ENCODE assay signal across 15 mouse cellular contexts in the genomic region with DNA sequence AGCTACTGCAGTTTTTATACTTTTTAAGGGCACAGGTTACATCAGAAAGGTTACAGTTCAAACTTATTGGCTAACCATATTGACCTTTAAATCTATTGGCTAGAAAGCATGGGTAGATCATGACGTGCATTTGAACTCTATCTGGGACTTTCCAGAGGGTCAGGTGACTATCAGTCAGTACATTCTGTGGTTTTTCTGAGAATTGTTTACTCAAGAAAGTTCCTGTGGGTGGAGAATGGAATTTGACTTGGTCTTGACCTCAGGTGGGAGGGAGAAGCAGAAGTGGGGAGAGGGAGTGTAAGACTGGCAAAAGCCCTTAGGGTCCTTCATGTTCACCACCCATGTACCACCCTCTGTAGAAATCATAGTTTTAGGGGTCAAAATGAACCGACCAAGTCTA. TPM values are rescaled to one million over a fixed set of nuclear protein-coding genes. Genes with fewer than 3 reads are reported as not detected.
A peak's percentile ranks its signal among the peaks of the same experiment; 100 is the strongest.
DNase-seq lines count a peak whose midpoint lies in the region; ATAC-seq and TF ChIP-seq lines count a peak whose summit lies in the region.
"Had no signal": no experiment of that assay in that cellular context is flagged by ENCODE, and none has a peak within 500 bp of the region (broad histone marks: within the 10 kb centered on the region; RNA-seq: fewer than 3 reads in every experiment).

No protein-coding gene starts in this region.

- TF ChIP-seq EP300 in MEL (IDR thresholded peaks at IDR 0.05; ENCODE audit: low read depth in 1 of 2, low read length in 2 of 2): peak in 1 of 2 experiments; percentile 38; a peak in 2 of 4 replicates

- peaks cover 21% of the 10 kb centered on the region for H3K9me3 ChIP-seq in liver, embryonic 13.5 days (replicated peaks)
- H3K9me3 ChIP-seq in liver, embryonic 12.5 days (replicated peaks): peaks cover 13% of the 10 kb centered on the region; the same call in 1 of the 2 replicates
- no peaks in the 10 kb centered on the region for H3K9me3 ChIP-seq in MEL (replicated peaks; ENCODE audit: insufficient read depth, low read length)
- peaks cover 36% of the 10 kb centered on the region for H3K9me3 ChIP-seq in megakaryocyte, embryonic 14.5 days
- H3K9me3 ChIP-seq in heart, embryonic 12.5 days (replicated peaks): peaks cover 19% of the 10 kb centered on the region
- H3K9me3 ChIP-seq: forebrain, embryonic 15.5 days; midbrain, embryonic 12.5 days had no signal

- H3K27ac ChIP-seq in liver, embryonic 13.5 days: 0 out of 2 replicates have a peak overlapping the region, but pooled peaks have one; percentile 23
- H3K27ac ChIP-seq in liver, embryonic 12.5 days: no peak overlapping the region
- peak overlapping the region; percentile 64 for H3K27ac ChIP-seq in MEL (ENCODE audit: control insufficient read depth, low read depth, low read length)
- no peak overlapping the region for H3K27ac ChIP-seq in heart, embryonic 12.5 days (ENCODE audit: poor library complexity, severe bottlenecking)
- H3K27ac ChIP-seq: forebrain, embryonic 15.5 days; layer of hippocampus, adult 2 months; midbrain, embryonic 12.5 days had no signal

- H3K4me1 ChIP-seq in liver, embryonic 13.5 days (replicated peaks): peaks cover 38% of the 10 kb centered on the region
- H3K4me1 ChIP-seq in liver, embryonic 12.5 days: peaks cover 43% of the 10 kb centered on the region
- peaks cover 9 to 19% of the 10 kb centered on the region in 2 experiments for H3K4me1 ChIP-seq in MEL (ENCODE audit: control insufficient read depth in 1 of 2, insufficient read depth in 2 of 2, low read length in 2 of 2)
- peaks cover 51% of the 10 kb centered on the region for H3K4me1 ChIP-seq in megakaryocyte, embryonic 14.5 days
- H3K4me1 ChIP-seq in heart, embryonic 12.5 days (replicated peaks): peaks cover 17% of the 10 kb centered on the region

- no peak for TF ChIP-seq CTCF in MEL (IDR thresholded peaks at IDR 0.05 in 2 of 3, conservative IDR thresholded peaks at IDR 0.05 in 1 of 3; ENCODE audit: control insufficient read depth in 1 of 3, insufficient read depth in 1 of 3, low read depth in 2 of 3, low read length in 3 of 3, poor library complexity in 1 of 3, severe bottlenecking in 1 of 3)

- TF ChIP-seq POLR2A in MEL (IDR thresholded peaks at IDR 0.05; ENCODE audit: control insufficient read depth in 1 of 2, insufficient read depth in 1 of 2, low read depth in 1 of 2, low read length in 2 of 2, poor library complexity in 1 of 2): no peak

- peaks cover 22% of the 10 kb centered on the region for H3K36me3 ChIP-seq in liver, embryonic 13.5 days
- peaks cover 29% of the 10 kb centered on the region for H3K36me3 ChIP-seq in liver, embryonic 12.5 days
- peaks cover 0 to 37% of the 10 kb centered on the region in 2 experiments; a peak in 2 of 4 replicates for H3K36me3 ChIP-seq in MEL (ENCODE audit: control insufficient read depth in 1 of 2, insufficient read depth in 2 of 2, low read length in 2 of 2)
- H3K36me3 ChIP-seq in megakaryocyte, embryonic 14.5 days (replicated peaks; ENCODE audit: low read length): peaks cover 71% of the 10 kb centered on the region
- H3K36me3 ChIP-seq in heart, embryonic 12.5 days: peaks cover 9% of the 10 kb centered on the region

- WGBS in liver, embryonic 13.5 days (ENCODE audit: insufficient replicate concordance): 27% methylated on average over 2 of the region's 2 CpGs
- 42% methylated on average over 2 of the region's 2 CpGs for WGBS in liver, embryonic 12.5 days (ENCODE audit: insufficient replicate concordance)
- WGBS in heart, embryonic 12.5 days: 70% methylated on average over 2 of the region's 2 CpGs

- DNase-seq in liver, embryonic 13.5 days: no peak
- DNase-seq in A20 (ENCODE audit: low read depth, low spot score) (peak; percentile 42), MEL (ENCODE audit: low read depth, low spot score) (peak; percentile 30)
- no peak for DNase-seq in cerebellum, adult 11-12 months
- no peak for DNase-seq in frontal cortex, postnatal 25 days (ENCODE audit: low spot score in 2 of 2)
- DNase-seq: cerebellum, adult 8-10 months; gastrocnemius, postnatal 10 days; heart, postnatal 4 days; lung, adult 18-20 months had no signal

- no peak for ATAC-seq in liver, embryonic 13.5 days (ENCODE audit: low read depth)
- ATAC-seq in liver, embryonic 12.5 days: no peak
- ATAC-seq in heart, embryonic 12.5 days (ENCODE audit: insufficient number of reproducible peaks, low FRiP score): no peak
- ATAC-seq: forebrain, embryonic 15.5 days had no signal

- H3K4me2 ChIP-seq in liver, embryonic 13.5 days: no peak overlapping the region
- no peak overlapping the region for H3K4me2 ChIP-seq in liver, embryonic 12.5 days
- H3K4me2 ChIP-seq in heart, embryonic 12.5 days: no peak overlapping the region
- H3K4me2 ChIP-seq: forebrain, embryonic 15.5 days; midbrain, embryonic 12.5 days had no signal

- peaks cover 8% of the 10 kb centered on the region for H3K79me2 ChIP-seq in MEL (ENCODE audit: control insufficient read depth, insufficient read depth, low read length, poor library complexity)

- no peaks in the 10 kb centered on the region for H3K27me3 ChIP-seq in liver, embryonic 13.5 days
- no peaks in the 10 kb centered on the region for H3K27me3 ChIP-seq in liver, embryonic 12.5 days (replicated peaks)
- H3K27me3 ChIP-seq in MEL (ENCODE audit: control insufficient read depth in 1 of 2, insufficient read depth in 2 of 2, low read length in 2 of 2): no peaks in the 10 kb centered on the region
- H3K27me3 ChIP-seq in megakaryocyte, embryonic 14.5 days (replicated peaks): no peaks in the 10 kb centered on the region
- no peaks in the 10 kb centered on the region for H3K27me3 ChIP-seq in heart, embryonic 12.5 days (replicated peaks)
- H3K27me3 ChIP-seq: forebrain, embryonic 15.5 days; midbrain, embryonic 12.5 days had no signal

- no peak overlapping the region for H3K9ac ChIP-seq in liver, embryonic 13.5 days
- no peak overlapping the region for H3K9ac ChIP-seq in liver, embryonic 12.5 days
- no peak overlapping the region for H3K9ac ChIP-seq in MEL (ENCODE audit: control insufficient read depth, low read depth, low read length, poor library complexity, severe bottlenecking)
- H3K9ac ChIP-seq in heart, embryonic 12.5 days: no peak overlapping the region
- H3K9ac ChIP-seq: forebrain, embryonic 15.5 days; midbrain, embryonic 12.5 days had no signal

- no peak overlapping the region for H3K4me3 ChIP-seq in liver, embryonic 13.5 days (replicated peaks)
- H3K4me3 ChIP-seq in liver, embryonic 12.5 days: no peak overlapping the region
- no peak overlapping the region for H3K4me3 ChIP-seq in MEL (ENCODE audit: control insufficient read depth in 1 of 2, insufficient read depth in 1 of 2, low read depth in 2 of 2, low read length in 2 of 2)
- H3K4me3 ChIP-seq in megakaryocyte, embryonic 14.5 days (replicated peaks): peak overlapping the region; percentile 93
- no peak overlapping the region for H3K4me3 ChIP-seq in heart, embryonic 12.5 days
- H3K4me3 ChIP-seq: forebrain, embryonic 15.5 days; layer of hippocampus, adult 2 months; midbrain, embryonic 12.5 days had no signal

- no peak for TF ChIP-seq RAD21 in MEL (IDR thresholded peaks at IDR 0.05; ENCODE audit: low read depth, low read length)

TF ChIP-seq in MEL, 35 proteins besides CTCF, POLR2A, EP300 and RAD21:
- TF ChIP-seq CHD2 (IDR thresholded peaks at IDR 0.05; ENCODE audit: low read length) (no peak), TAL1 (IDR thresholded peaks at IDR 0.05; ENCODE audit: low read length) (peak; percentile 72), GATA1 (IDR thresholded peaks at IDR 0.05; ENCODE audit: low read depth, low read length) (no peak), USF1 (IDR thresholded peaks at IDR 0.05; ENCODE audit: low read depth, low read length) (peak; percentile 51; the same call in 1 of the 2 replicates), ZC3H11A (IDR thresholded peaks at IDR 0.05; ENCODE audit: low read depth, low read length) (no peak), MAZ (IDR thresholded peaks at IDR 0.05; ENCODE audit: low read depth, low read length) (no peak), POLR2AphosphoS2 (IDR thresholded peaks at IDR 0.05; ENCODE audit: low read length) (no peak), SMC3 (IDR thresholded peaks at IDR 0.05; ENCODE audit: low read depth, low read length) (no peak), MXI1 (IDR thresholded peaks at IDR 0.05; ENCODE audit: low read depth, low read length) (no peak), BHLHE40 (IDR thresholded peaks at IDR 0.05; ENCODE audit: borderline replicate concordance, low read depth, low read length) (no peak)

RNA-seq across cellular contexts. Expression of gene Resf1, which starts 1.4 kb away (rescaled TPM):
- 24.6 and 32.0 TPM in 2 replicates for polyA plus RNA-seq in liver, embryonic 13.5 days (2015; fragmentation: Nextera tagmentation; extraction: Ambion mirVana)
- 34.5 and 35.0 TPM in 2 replicates for polyA plus RNA-seq in liver, embryonic 12.5 days (2016; fragmentation: Nextera tagmentation; extraction: Ambion mirVana)
- total RNA-seq in MEL (2012; rRNA removed): 12.8 and 12.9 TPM in 2 replicates
- 100 to 1,000 TPM in 1 of 2 experiments, 10 to 100 TPM in 1; 20.4 to 103 TPM for polyA plus RNA-seq in MEL (2012; ENCODE audit: insufficient read depth in 1 of 2, insufficient read length in 2 of 2, low read depth in 1 of 2, low replicate concordance in 2 of 2, missing spikeins in 1 of 2)
- 0.39 and 3.8 TPM in 2 replicates for polyA plus RNA-seq in megakaryocyte, embryonic 14.5 days (2012; ENCODE audit: insufficient read depth, low replicate concordance)
- polyA plus RNA-seq in heart, embryonic 12.5 days (2016; fragmentation: Nextera tagmentation; extraction: Ambion mirVana): 30.6 and 33.3 TPM in 2 replicates

Comparison
In these comparisons a context has a peak if more than half of its experiments do, and no peak if none do; other contexts are left out.
1. H3K27ac ChIP-seq: peak in liver, embryonic 13.5 days (single experiment) and MEL (single experiment); none in liver, embryonic 12.5 days (single experiment) and heart, embryonic 12.5 days (single experiment).
2. DNase-seq: peak in A20 (single experiment) and MEL (single experiment); none in liver, embryonic 13.5 days (single experiment), cerebellum, adult 11-12 months (single experiment) and frontal cortex, postnatal 25 days (0 of 2).